Mouse (Mus musculus) liver, embryonic 14.5 days (tissue): ENCODE measurements at regions not wholly inside any gene's neighbourhood (a gene's known extent, or its start where the extent isn't known, plus 50 kb on each side); places are given as distances from the start of the nearest gene placed in this dataset.
"Not testable (repeated sequence)": the region's sequence is repeated elsewhere in the genome, so short reads cannot be mapped to it uniquely, and the experiment has no call there.

Experiments used
- ATAC-seq: fragments of 200-750 bp; cut with Nextera tagmentation; 2 replicates; pipeline ENCODE4 v1.8.0; 2017; ENCODE audit warnings: moderate number of reproducible peaks, mild to moderate bottlenecking, moderate library complexity; ENCODE audit not compliant: insufficient read depth
- DNase-seq, 3 experiments: peaks; one replicate each; pipeline ENCODE4 v3.0.0-alpha.2; 2012 to 2013; ENCODE audit warnings: low read depth in 3 of 3, low spot score in 3 of 3
- H3K27ac ChIP-seq: fragments of 300-500 bp; sonication (generic); 2 replicates; pipeline ENCODE4 v1.5.1; 2014; ENCODE audit warnings: moderate library complexity, mild to moderate bottlenecking, control low read depth, inconsistent platforms
- H3K27me3 ChIP-seq: fragments of 300-500 bp; sonication (generic); 2 replicates; pipeline ENCODE4 v1.6.1; 2014; ENCODE audit warnings: mild to moderate bottlenecking, low read length, moderate library complexity; ENCODE audit not compliant: control insufficient read depth, insufficient read depth
- H3K36me3 ChIP-seq: fragments of 300-500 bp; sonication (generic); replicated peaks from 2 replicates; pipeline ENCODE4 v1.6.1; 2014; ENCODE audit warnings: low read depth; ENCODE audit not compliant: control insufficient read depth, insufficient read depth
- H3K4me1 ChIP-seq, 2 experiments: fragments of 200-500 bp in 1 of 2; fragments of 300-500 bp in 1 of 2; sonication (generic) in 1 of 2; replicated peaks; 2 replicates each; pipeline ENCODE4 v1.6.1; 2012 to 2014; ENCODE audit warnings: antibody characterized with exemption in 1 of 2, inconsistent platforms in 1 of 2, low read length in 1 of 2; ENCODE audit not compliant: control insufficient read depth in 2 of 2, insufficient read depth in 2 of 2
- H3K4me2 ChIP-seq: fragments of 300-500 bp; sonication (generic); 2 replicates; pipeline ENCODE4 v1.6.1; 2014; ENCODE audit warnings: low read depth, mild to moderate bottlenecking, control low read depth, moderate library complexity
- H3K4me3 ChIP-seq, 2 experiments: fragments of 200-500 bp in 1 of 2; fragments of 300-500 bp in 1 of 2; sonication (generic) in 1 of 2; 2 replicates each; pipeline ENCODE4 v1.5.1; 2012 to 2014; ENCODE audit warnings: low read depth in 2 of 2, low read length in 2 of 2, mild to moderate bottlenecking in 2 of 2, control low read depth in 1 of 2, inconsistent platforms in 1 of 2, moderate library complexity in 1 of 2; ENCODE audit not compliant: insufficient read depth in 1 of 2
- H3K9ac ChIP-seq: fragments of 300-500 bp; sonication (generic); replicated peaks from 2 replicates; pipeline ENCODE4 v1.6.1; 2014; ENCODE audit warnings: mild to moderate bottlenecking, control low read depth, moderate library complexity
- H3K9me3 ChIP-seq: fragments of 300-500 bp; sonication (generic); 2 replicates; pipeline ENCODE4 v1.6.1; 2016; ENCODE audit warnings: low read length, mixed read lengths; ENCODE audit not compliant: control insufficient read depth
- CTCF ChIP-seq: IDR thresholded peaks from 2 replicates; pipeline ENCODE4 v1.5.1; 2016; ENCODE audit warnings: antibody characterized with exemption, low read depth, control low read depth
- EP300 ChIP-seq: IDR thresholded peaks from 2 replicates; pipeline ENCODE4 v1.6.1; 2016; ENCODE audit warnings: antibody characterized with exemption, low read depth
- WGBS: fragments of 180-500 bp; shearing (Covaris S2); extraction: QIAGEN DNeasy Blood & Tissue Kit; methylation state at CpG from one replicate; pipeline ENCODE4 v1.1.7; 2014; ENCODE audit not compliant: insufficient replicate concordance; 5-methylcytosine and 5-hydroxymethylcytosine counted together

DNA sequence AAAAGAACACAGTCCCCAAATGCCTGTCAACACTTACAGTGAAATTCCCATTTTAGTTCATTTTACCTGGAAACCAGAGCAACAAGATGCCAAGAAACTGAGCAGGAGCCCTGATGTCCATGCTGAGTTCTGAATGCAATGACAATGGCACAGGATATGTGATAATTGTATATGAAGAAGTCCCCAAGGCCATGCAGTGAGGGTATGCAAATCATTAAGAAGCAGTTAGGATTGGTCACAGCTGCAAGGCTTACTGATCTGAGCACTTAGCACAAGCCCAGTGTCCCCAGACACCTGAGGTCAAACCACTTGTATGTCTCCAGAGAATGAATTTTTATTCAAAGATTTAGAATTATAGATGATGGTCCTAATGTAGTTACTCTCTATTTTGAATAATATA is 419.0 kb upstream of the Tacstd2 start:
- H3K27me3 ChIP-seq, DNase-seq, H3K9ac ChIP-seq, H3K4me2 ChIP-seq, H3K4me1 ChIP-seq, H3K36me3 ChIP-seq, ATAC-seq, H3K9me3 ChIP-seq, H3K27ac ChIP-seq, H3K4me3 ChIP-seq: not testable (repeated sequence)

- not testable (repeated sequence) for ATAC-seq, H3K4me1 ChIP-seq, H3K9ac ChIP-seq, H3K27me3 ChIP-seq, H3K4me2 ChIP-seq, DNase-seq, H3K36me3 ChIP-seq, H3K27ac ChIP-seq, H3K9me3 ChIP-seq, H3K4me3 ChIP-seq
- WGBS = 23% methylated on average over 8 of the region's 8 CpGs
Observed at GRCm38 (mm10) chr6:67931499-67931898, 395.9 kb upstream of the Tacstd2 start.

- ATAC-seq (no peak), DNase-seq (no peak)
- TF ChIP-seq EP300 = no peak
- no peak for TF ChIP-seq CTCF
- Histone ChIP-seq H3K27me3 (no peaks in the 10 kb centered on the region), H3K9me3 (no peaks in the 10 kb centered on the region), H3K4me3 (no peak overlapping the region), H3K4me1 (no peaks in the 10 kb centered on the region), H3K27ac (no peak overlapping the region), H3K9ac (no peak overlapping the region), H3K4me2 (no peak overlapping the region), H3K36me3 (no peaks in the 10 kb centered on the region)
Observed at GRCm38 (mm10) chr6:67922537-67922936, 386.9 kb upstream of the Tacstd2 start.

DNA sequence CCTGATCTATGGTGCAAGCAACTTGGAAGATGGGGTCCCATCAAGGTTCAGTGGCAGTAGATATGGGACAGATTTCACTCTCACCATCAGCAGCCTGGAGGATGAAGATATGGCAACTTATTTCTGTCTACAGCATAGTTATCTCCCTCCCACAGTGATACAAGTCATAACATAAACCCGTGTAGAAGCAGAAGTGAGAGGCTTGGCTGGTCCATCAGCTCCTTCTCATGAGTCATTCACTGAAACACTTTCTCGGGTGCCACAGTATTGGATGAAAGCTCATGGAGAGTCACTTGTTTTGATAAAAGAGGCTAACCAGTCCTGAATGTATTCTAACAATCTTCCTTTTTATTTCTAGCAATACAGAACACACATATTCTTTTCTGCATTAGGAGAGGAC is 378.3 kb upstream of the Tacstd2 start:
- H3K9ac ChIP-seq = no peak overlapping the region
- no peak for DNase-seq
- 31% methylated on average over 2 of the region's 2 CpGs for WGBS
- no peak for ATAC-seq
- no peaks in the 10 kb centered on the region for H3K9me3 ChIP-seq
- no peak overlapping the region for H3K4me3 ChIP-seq
- no peaks in the 10 kb centered on the region for H3K4me1 ChIP-seq
- TF ChIP-seq CTCF (no peak), EP300 (no peak)
- H3K4me2 ChIP-seq = no peak overlapping the region
- no peak overlapping the region for H3K27ac ChIP-seq
- H3K27me3 ChIP-seq = no peaks in the 10 kb centered on the region
- no peaks in the 10 kb centered on the region for H3K36me3 ChIP-seq

DNA sequence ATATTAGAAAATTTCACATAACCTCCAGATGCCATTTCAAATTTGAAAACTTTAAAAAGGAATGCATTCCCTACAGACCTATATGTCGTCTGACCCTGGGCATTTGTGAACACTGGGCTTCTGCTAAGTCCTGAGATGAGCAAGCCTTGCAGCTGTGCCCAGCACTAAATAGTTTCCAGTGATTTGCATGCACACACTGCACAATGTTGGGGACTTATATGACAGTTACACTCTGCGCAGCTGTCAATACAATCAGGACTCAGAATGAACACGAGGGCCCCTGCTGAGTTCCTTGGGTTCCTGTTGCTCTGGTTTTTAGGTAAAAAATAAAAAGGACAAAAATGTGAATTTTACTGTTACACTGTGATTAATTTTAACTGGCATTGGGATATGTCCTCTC is 377.7 kb upstream of the Tacstd2 start:
- no peaks in the 10 kb centered on the region for H3K4me1 ChIP-seq
- no peak overlapping the region for H3K27ac ChIP-seq
- DNase-seq (no peak), ATAC-seq (no peak)
- no peaks in the 10 kb centered on the region for H3K9me3 ChIP-seq
- H3K4me2 ChIP-seq = no peak overlapping the region
- TF ChIP-seq EP300 = no peak
- no peak for TF ChIP-seq CTCF
- no peaks in the 10 kb centered on the region for H3K36me3 ChIP-seq
- H3K4me3 ChIP-seq = no peak overlapping the region
- WGBS = 59% methylated on average over 3 of the region's 3 CpGs
- H3K27me3 ChIP-seq = no peaks in the 10 kb centered on the region
- H3K9ac ChIP-seq = no peak overlapping the region

GRCm38 (mm10) chr6:67896495-67896894 is 360.9 kb upstream of the Tacstd2 start:
- DNase-seq (no peak), ATAC-seq (no peak)
- Histone ChIP-seq H3K27me3 (no peaks in the 10 kb centered on the region), H3K4me2 (no peak overlapping the region), H3K4me1 (no peaks in the 10 kb centered on the region), H3K27ac (no peak overlapping the region), H3K4me3 (no peak overlapping the region), H3K9ac (no peak overlapping the region), H3K36me3 (no peaks in the 10 kb centered on the region), H3K9me3 (no peaks in the 10 kb centered on the region)
- WGBS = 38% methylated on average over 3 of the region's 3 CpGs
- TF ChIP-seq CTCF = no peak
- no peak for TF ChIP-seq EP300
